Mouse (Mus musculus) adrenal gland (tissue): ENCODE results near the gene Eif2ak2.

Experiments used
- intact Hi-C: fragments of 180-260 bp; cut with DNase I; formaldehyde crosslinking; loops from one replicate; pipeline ENCODE4 v1.15.1; 2025
- long read RNA-seq, 2 experiments: library from polyadenylated mRNA; unstranded; transcript quantifications; one replicate each; pipeline ENCODE4 v2.0.0; 2020; ENCODE audit warnings: borderline replicate concordance in 1 of 2; ENCODE audit not compliant: insufficient replicate concordance in 1 of 2

Eif2ak2 gene
- long read RNA-seq, experiment 1, full-length matches to known transcripts, result 1 of 22 reads
- long read RNA-seq, experiment 1, partial matches to known transcripts, result 20 of 22 reads
- long read RNA-seq, experiment 1, other reads (novel, unspliced or antisense), result 1 of 22 reads
- long read RNA-seq, experiment 2, partial matches to known transcripts, result 35 of 38 reads
- long read RNA-seq, experiment 2, other reads (novel, unspliced or antisense), result 0 of 38 reads

DNA sequence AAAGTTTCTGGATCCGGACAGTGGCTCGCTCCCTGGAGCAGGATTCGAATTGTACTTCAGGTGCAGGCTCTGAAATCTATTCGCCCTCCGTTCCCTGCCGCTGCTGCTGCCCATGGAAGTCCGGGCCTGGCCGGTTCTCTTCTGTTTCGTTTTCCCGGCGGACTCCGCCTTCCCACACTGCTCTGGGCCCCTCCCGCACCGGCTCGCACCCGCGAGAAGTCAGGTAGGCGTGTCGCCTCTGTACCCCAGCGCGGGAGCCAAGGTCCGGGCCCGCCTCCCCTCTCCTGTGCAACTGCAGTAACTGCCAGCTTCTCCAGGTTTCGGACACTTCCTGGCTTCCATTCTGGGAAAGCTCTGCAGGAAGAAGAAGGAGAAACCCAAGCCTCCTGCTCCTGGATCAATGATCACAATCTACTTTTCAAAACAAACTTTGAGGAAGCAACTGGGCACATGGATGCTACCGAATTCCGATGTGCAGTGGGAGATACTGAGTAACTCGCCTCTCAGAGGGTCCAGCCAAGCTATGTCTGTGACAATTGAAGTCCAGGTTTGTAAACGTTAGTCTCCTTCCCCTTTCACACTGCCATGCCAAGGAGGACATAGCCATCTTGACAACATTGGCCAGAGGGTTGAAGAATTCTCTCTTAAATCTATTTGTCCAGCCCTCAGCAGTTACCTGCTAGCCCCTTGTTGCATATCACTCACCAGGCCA lies at the start of gene Eif2ak2:
Gene Eif2ak2 (minus strand): TSS at position 173 of the 712 bp plus-strand sequence.
- intact Hi-C loops, result no loop called here

DNA sequence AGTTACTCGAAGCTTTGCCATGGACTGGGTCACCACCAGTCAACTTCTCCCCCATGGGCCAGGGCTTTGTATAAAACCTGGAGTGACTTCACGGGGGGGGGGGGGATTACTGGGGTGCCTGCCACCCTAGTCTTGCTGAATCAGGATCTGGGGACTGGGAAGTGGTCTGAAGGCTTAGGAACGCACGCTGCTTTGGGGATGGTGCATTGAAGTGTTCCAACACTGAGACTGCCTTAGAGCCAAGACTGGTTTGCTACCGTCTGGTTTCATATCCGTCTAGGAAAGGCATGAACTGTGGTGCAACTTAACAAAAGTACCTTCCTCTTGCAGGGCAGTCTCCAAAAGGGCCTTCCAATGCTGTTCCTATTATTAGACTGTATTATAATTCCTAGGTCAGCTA lies 35.3 kb upstream of the Eif2ak2 start:
- intact Hi-C loops, result no loop called here

DNA sequence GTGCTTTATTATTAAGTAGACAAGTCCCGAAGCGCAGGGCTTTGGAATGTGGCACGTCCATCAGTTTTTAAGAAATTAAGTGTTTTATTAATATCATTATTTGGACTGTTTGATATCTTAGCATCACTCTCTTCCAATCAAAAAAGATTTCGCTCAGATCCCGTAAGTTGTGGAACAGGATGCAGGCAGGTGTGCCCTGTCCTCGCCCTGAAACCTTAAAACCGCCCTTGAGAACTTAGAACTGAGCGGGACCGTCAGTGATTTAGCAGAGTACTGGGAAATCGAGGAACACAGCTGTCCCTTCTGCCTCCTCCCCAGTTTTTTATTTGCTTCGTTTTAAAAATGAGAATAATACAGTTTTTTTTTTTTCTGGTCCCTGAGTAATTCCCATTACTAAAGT lies 34.5 kb upstream of the Eif2ak2 start:
- intact Hi-C loops, result no loop called here

DNA sequence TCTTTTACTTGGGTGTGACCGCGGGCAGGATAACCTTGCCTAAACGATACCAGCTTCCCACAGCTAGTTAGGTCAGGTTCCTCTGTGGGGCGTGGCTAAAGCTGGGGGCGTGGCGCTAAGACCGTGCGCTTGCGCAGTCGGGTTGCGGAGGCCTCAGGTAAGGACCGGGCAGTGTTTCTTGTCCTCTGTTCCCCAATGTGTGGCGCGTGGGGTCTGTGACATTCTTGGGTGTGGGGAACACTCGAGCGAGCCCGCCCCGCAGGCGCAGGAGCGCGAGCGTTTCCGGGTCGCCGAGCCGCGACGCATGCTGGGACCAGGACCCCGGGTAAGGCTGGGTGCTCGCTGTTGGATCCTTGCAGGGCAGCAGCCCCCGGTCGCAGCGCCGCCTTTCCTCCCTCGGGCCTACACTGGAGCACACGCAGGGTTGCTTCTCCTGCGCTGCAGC lies 34.0 kb upstream of the Eif2ak2 start, which contains the start of gene Cebpzos:
Gene Cebpzos (plus strand): TSS at position 132 of the 445 bp plus-strand sequence.
- intact Hi-C loops, result no loop called here

DNA sequence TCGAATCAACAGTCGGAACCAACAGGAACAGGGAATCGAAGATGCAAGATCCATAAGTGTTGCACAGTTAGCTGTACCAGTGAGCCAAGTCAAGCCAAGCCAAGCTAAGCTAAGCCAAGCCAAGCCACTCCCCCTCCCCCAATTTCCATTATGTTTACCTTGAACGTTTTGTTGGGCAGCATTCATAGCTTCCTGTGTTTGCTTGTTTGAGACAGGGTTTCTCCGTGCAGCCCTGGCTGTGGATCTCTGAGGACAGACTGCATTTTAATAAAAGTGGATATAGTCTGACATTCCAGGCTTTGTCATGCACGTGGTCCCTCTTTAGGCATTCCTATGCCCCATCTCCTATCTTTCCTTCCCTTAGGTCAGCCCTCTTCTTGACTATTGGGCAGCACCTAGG lies 33.4 kb upstream of the Eif2ak2 start:
- intact Hi-C loops, result no loop called here

- intact Hi-C loops, result no loop called here
Observed at GRCm38 (mm10) chr17:78913921-78914320, 31.5 kb upstream of the Eif2ak2 start.

DNA sequence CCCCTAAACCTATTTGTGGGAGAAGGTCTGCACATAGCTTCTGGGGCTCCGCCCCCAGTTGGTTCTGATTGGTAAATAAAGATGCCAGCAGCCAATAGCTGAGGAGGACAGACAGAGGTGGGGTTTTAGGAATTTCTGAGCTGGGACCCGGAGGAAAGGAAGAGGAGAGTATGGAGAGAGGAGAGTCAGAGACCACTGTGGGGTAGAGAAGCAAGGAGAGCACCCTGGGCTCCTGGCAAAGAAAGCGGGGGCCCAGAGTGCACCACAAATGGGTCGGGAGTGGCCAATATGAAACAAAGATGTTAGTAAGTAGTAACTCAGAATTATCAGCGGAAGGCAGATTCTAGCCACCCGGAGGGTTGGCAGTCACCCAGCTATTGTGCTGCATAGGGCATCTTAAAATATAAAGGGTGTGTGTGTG lies 30.5 kb upstream of the Eif2ak2 start:
- intact Hi-C loops, result no loop called here

- intact Hi-C loops, result no loop called here
Observed at GRCm38 (mm10) chr17:78909374-78909773, 27.0 kb upstream of the Eif2ak2 start.

DNA sequence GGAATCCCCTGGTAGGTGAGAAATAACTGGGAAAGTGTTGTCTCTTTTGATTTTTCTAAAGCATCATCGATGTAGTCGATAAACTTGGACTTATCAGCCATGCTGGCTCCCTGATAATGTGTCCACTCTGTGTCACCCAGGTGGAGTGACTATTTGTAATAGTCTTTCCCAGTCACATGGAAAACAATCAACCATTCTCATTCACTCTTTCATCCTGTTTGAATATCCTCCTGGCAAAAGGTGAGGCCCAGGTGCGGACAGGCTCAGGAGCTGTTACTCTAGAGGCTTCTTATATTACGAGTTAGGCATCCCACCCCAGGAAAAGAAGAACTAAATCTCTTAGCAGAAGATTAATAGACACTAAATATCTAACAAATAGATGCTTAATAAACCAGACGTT lies 24.5 kb upstream of the Eif2ak2 start, which contains the start of gene Sult6b1:
Gene Sult6b1 (minus strand): TSS at position 101 of the 400 bp plus-strand sequence.
- intact Hi-C loops, result no loop called here

DNA sequence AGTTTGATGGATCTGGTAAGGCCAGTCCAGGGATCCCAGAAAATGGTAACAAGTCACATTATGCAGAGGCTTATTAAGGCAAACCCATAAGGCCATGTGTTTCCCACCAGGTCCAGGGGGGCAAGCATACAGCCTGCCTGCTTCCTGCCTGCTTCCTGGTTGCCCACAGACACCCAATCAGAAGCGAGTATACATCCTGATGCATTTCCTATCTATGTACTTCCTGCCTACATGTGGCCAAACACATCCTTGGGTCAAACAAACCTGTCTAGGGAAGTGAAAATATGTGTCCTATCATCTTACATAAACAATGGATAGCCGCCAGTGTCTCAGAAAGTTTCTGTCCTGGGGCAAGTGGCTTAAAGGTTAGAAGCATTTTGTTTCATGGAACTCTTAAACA lies 20.8 kb upstream of the Eif2ak2 start:
- intact Hi-C loops, result no loop called here

- intact Hi-C loops, result no loop called here
Observed at GRCm38 (mm10) chr17:78895394-78895793, 13.0 kb upstream of the Eif2ak2 start.

DNA sequence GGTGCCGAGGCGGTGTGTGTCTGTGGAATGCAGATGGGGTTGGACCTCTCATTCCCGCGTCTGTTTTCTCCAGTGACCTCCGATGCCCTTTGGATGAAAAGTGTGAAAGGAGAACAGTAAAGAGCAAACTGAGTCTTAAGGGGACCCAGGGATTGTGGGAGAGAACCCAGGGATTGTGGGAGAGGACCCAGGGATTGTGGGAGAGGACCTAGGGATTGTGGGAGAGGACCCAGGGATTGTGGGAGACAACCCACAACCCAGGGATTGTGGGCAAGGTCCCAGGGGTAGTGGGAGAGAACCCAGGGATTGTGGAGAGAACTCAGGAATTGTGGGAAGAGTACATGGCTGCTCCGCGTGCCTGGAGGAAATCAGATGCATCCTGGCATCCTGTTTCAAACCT lies 12.6 kb upstream of the Eif2ak2 start:
- intact Hi-C loops, result no loop called here

GRCm38 (mm10) chr17:78891020-78891419 lies 8.6 kb upstream of the Eif2ak2 start:
- intact Hi-C loops, result no loop called here

DNA sequence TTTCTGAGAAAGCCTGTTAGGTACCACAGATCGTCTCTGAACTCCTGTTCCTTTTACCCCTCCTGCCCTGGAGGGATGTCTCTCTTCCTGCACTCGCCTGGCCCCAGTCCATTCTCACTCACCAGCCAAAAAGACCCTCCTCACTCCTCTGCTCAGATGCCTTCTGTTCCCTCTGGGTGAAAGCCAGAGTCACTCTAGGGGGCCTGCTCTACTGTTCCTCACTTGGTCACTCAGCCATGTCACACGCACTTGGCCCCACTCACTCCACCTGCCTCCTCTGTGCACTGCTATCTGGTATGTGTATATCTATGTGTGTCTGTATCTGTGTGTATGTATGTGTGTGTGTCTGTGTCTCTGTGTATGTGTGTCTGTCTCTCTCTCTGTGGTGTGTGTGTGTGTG lies 6.8 kb upstream of the Eif2ak2 start:
- intact Hi-C loops, result no loop called here

GRCm38 (mm10) chr17:78888554-78888953 lies 6.2 kb upstream of the Eif2ak2 start:
- intact Hi-C loops, result no loop called here

DNA sequence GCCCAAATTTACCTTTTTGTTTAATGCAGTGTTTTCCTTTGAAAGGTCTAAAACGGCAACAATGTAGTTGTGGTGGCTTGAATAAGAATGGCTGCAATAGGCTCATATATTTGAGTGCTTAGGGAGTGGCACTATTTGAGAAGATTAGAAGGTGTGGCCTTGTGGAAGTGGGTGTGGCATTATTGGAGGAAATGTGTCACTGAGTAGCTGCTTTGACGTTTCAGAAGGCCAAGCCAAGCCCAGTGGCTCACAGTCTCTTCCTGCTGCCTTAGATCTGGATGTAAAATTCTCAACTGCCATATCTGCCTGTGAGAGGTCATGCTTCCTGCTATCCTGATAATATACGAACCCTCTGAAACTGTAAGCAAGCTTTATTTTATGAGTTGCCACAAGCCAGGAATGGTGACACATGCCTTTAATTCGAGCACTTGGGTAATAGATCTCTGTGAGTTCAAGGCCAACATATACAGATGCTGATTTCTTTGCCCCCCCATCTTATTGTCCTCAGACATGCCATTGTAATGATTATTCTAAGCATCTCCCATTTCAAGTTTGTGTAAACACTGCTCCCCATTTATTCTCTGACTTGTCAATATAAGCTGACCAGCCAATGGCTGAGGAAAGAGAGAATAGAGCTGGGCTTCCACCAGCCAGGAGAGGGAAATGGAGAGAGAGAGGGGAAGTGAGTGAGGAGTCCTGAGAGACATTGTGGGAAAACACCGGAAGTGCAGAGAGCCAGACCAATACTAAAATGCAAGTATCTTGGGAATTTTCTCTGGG lies 3.1 kb upstream of the Eif2ak2 start:
- intact Hi-C loops, result no loop called here

DNA sequence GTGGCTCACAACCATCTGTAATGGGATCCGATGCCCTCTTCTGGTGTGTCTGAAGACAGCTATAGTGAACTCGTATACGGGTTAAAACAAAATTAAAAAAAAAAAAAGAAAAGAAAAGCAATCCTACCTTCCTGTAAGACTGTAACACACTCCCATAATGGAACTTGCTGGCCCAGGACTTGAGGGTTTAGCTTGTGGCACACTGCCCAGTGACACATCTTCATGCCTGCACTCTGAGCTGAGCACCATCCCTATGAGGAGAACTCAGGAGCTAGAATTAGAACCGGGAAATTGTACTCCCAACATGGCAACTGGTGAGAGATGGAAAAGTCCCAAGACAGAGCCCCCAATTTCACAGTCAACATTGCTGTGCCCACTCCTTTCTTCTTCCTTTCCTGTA lies 918 bp upstream of the Eif2ak2 start:
- intact Hi-C loops, result no loop called here

GRCm38 (mm10) chr17:78881878-78882304 lies 482 bp downstream of the Eif2ak2 start:
- intact Hi-C loops, result no loop called here

DNA sequence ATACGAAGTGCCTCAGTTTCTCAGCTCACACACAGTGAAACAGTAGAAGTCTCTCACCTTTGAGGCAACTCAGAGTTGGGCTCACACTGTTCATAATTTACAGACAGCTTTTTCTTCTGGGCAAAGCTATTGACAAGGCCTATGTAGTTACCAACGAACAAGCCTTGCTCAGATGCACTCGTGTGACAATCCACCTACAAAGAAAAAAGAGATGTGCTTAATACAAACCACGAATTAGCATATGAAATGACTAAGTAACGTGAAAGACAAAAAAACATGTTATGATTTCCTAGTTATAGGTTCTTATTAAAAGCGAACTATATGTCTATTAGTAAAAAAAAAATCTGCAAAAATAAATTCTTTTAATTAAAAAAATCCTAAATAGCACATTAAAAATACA lies 8.5 kb downstream of the Eif2ak2 start:
- intact Hi-C loops, result no loop called here

- intact Hi-C loops, result no loop called here
Observed at GRCm38 (mm10) chr17:78856243-78856642, 26.1 kb downstream of the Eif2ak2 start.

GRCm38 (mm10) chr17:78842271-78842928 lies 40.0 kb downstream of the Eif2ak2 start:
- intact Hi-C loops, result no loop called here
